Mouse (Mus musculus) small intestine, adult 2 months (tissue): ENCODE results near the gene Fgfrl1.

Source experiments
- CTCF ChIP-seq: fragments of 200-500 bp; IDR thresholded peaks from 2 replicates; pipeline ENCODE4 v1.5.1; 2012; ENCODE audit warnings: low read depth, mild to moderate bottlenecking, control low read depth, inconsistent platforms, low read length, moderate library complexity, mixed read lengths; ENCODE audit not compliant: insufficient replicate concordance, insufficient read length; ENCODE audit errors: extremely low read depth
- POLR2A ChIP-seq: fragments of 200-500 bp; IDR thresholded peaks from 2 replicates; pipeline ENCODE4 v1.6.1; 2012; ENCODE audit warnings: low read depth, mild to moderate bottlenecking, control low read depth, inconsistent platforms, low read length, moderate library complexity

- no peak for TF ChIP-seq POLR2A
- no peak for TF ChIP-seq CTCF
Measured at GRCm38 (mm10) chr5:108711968-108712367, 19.8 kb downstream of the Fgfrl1 start.
